8 mouse cellular contexts compared by ENCODE assay signal in the genomic region with DNA sequence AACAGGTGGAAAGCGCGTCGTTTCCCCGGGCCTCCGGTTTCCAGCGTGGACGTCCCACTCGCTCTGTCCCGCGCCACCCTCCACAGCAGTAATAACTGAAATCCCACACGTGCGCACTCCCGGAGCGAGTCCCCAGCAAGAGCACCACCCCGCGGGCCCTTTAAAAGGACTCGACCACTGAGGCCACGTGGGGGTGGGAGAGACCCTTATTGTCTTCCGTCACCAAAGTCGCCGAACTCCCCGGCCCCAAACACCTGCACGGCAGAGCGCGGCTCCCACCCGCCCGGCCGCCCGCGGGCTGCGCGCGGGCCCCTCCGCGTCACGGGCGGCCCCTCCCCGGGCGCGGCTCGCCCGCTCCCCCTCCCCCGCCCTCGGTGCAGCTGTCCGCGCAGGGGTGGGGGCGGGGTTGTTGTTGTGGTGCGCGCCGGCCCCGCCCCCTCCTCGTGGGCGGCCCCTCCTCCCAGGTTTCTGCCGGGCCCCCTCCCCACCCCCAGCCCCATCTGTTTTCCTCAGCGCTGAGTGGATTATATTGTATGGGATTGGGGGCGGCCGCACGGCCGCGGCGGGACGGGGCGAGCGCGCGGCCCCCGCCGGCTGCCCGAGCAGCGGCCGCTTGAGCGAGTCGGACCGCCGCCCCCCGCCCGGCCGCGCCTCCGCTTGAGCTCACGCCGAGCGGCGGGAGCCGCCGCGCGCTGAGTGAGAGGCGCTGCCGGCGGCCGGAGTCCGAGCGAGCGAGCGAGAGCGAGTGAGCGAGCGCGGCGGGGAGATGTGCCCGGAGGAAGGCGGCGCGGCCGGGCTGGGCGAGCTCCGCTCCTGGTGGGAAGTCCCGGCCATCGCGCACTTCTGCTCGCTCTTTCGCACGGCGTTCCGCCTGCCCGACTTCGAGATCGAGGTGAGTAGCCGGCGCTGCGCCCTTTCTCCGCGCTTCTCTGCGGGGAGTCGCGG. TPM values are rescaled to one million over a fixed set of nuclear protein-coding genes. Genes with fewer than 3 reads are reported as not detected.
DNase-seq lines count a peak whose midpoint lies in the region; ATAC-seq lines count a peak whose summit lies in the region.

Cecr2 (plus strand) TSS at position 554 of the 945 bp plus-strand sequence.

- no peaks in the 10 kb centered on the region for H3K4me1 ChIP-seq in heart, embryonic 12.5 days (replicated peaks)
- peaks cover 45% of the 10 kb centered on the region for H3K4me1 ChIP-seq in liver, embryonic 12.5 days
- peaks cover 5% of the 10 kb centered on the region; the same call in 1 of the 2 replicates for H3K4me1 ChIP-seq in neural tube, embryonic 11.5 days (ENCODE audit: control insufficient read depth, insufficient read depth, low read length)
- H3K4me1 ChIP-seq in stomach, embryonic 15.5 days: no peaks in the 10 kb centered on the region

- H3K36me3 ChIP-seq in heart, embryonic 12.5 days: no peaks in the 10 kb centered on the region
- H3K36me3 ChIP-seq in liver, embryonic 12.5 days: no peaks in the 10 kb centered on the region
- H3K36me3 ChIP-seq in neural tube, embryonic 11.5 days (ENCODE audit: control insufficient read depth, insufficient read depth, low read length): no peaks in the 10 kb centered on the region
- H3K36me3 ChIP-seq in stomach, embryonic 15.5 days: no peaks in the 10 kb centered on the region

- peak within 1 kb of the TSS; percentile 82 for H3K9ac ChIP-seq in heart, embryonic 12.5 days
- peak within 1 kb of the TSS; percentile 91 for H3K9ac ChIP-seq in liver, embryonic 12.5 days
- H3K9ac ChIP-seq in neural tube, embryonic 11.5 days (ENCODE audit: low read length): peak within 1 kb of the TSS; percentile 97
- H3K9ac ChIP-seq in stomach, embryonic 15.5 days: peak within 1 kb of the TSS; percentile 52

- 1% methylated on average over 87 of the region's 127 CpGs for WGBS in heart, embryonic 12.5 days
- under 1% methylated on average over 116 of the region's 127 CpGs for WGBS in liver, embryonic 12.5 days (ENCODE audit: insufficient replicate concordance)
- WGBS in neural tube, embryonic 11.5 days: under 1% methylated on average over 89 of the region's 127 CpGs
- WGBS in stomach, embryonic 15.5 days: under 1% methylated on average over 113 of the region's 127 CpGs

- H3K4me3 ChIP-seq in heart, embryonic 12.5 days: peak within 1 kb of the TSS; percentile 87
- peak within 1 kb of the TSS; percentile 83 for H3K4me3 ChIP-seq in liver, embryonic 12.5 days
- peak within 1 kb of the TSS; percentile 93 for H3K4me3 ChIP-seq in neural tube, embryonic 11.5 days (ENCODE audit: low read depth, low read length)
- H3K4me3 ChIP-seq in stomach, embryonic 15.5 days (replicated peaks): peak within 1 kb of the TSS; percentile 72

- peak within 1 kb of the TSS; percentile 95 for H3K4me2 ChIP-seq in heart, embryonic 12.5 days
- peak within 1 kb of the TSS; percentile 89 for H3K4me2 ChIP-seq in liver, embryonic 12.5 days
- H3K4me2 ChIP-seq in neural tube, embryonic 11.5 days (ENCODE audit: low read depth): peak within 1 kb of the TSS; percentile 78
- H3K4me2 ChIP-seq in stomach, embryonic 15.5 days: peak within 1 kb of the TSS; percentile 93

- peak; percentile 26 for DNase-seq in CD4-positive helper T cell, adult 2 months (ENCODE audit: low read depth, low spot score)
- DNase-seq in brain, embryonic 18.5 days (ENCODE audit: low read depth, low spot score): peak; percentile 52
- DNase-seq in kidney, postnatal 10 days: peak; percentile 89
- DNase-seq in neural tube, embryonic 11.5 days (ENCODE audit: low spot score): peak; percentile 90

- no peaks in the 10 kb centered on the region for H3K9me3 ChIP-seq in heart, embryonic 12.5 days (replicated peaks)
- no peaks in the 10 kb centered on the region for H3K9me3 ChIP-seq in liver, embryonic 12.5 days (replicated peaks)
- H3K9me3 ChIP-seq in neural tube, embryonic 11.5 days (ENCODE audit: control insufficient read depth, low read length): no peaks in the 10 kb centered on the region
- no peaks in the 10 kb centered on the region for H3K9me3 ChIP-seq in stomach, embryonic 15.5 days

- peak within 1 kb of the TSS; percentile 94 for H3K27ac ChIP-seq in heart, embryonic 12.5 days (ENCODE audit: poor library complexity, severe bottlenecking)
- H3K27ac ChIP-seq in liver, embryonic 12.5 days: peak within 1 kb of the TSS; percentile 95
- peak within 1 kb of the TSS; percentile 100 for H3K27ac ChIP-seq in neural tube, embryonic 11.5 days (ENCODE audit: low read depth, low read length)
- H3K27ac ChIP-seq in stomach, embryonic 15.5 days: peak within 1 kb of the TSS; percentile 88

- peaks cover 3% of the 10 kb centered on the region; the same call in 1 of the 2 replicates for H3K27me3 ChIP-seq in heart, embryonic 12.5 days (replicated peaks)
- no peaks in the 10 kb centered on the region for H3K27me3 ChIP-seq in liver, embryonic 12.5 days (replicated peaks)
- no peaks in the 10 kb centered on the region for H3K27me3 ChIP-seq in neural tube, embryonic 11.5 days (ENCODE audit: control insufficient read depth, insufficient read depth, low read length)
- no peaks in the 10 kb centered on the region for H3K27me3 ChIP-seq in stomach, embryonic 15.5 days (replicated peaks)

- ATAC-seq in erythroblast, adult 5-6 weeks (replicated peaks; ENCODE audit: low FRiP score, poor library complexity, severe bottlenecking): peak; percentile 67
- ATAC-seq in heart, embryonic 12.5 days (ENCODE audit: insufficient number of reproducible peaks, low FRiP score): peak; percentile 90
- peak; percentile 79 for ATAC-seq in liver, embryonic 12.5 days
- ATAC-seq in neural tube, embryonic 11.5 days (ENCODE audit: insufficient read depth, low FRiP score, low TSS enrichment): peak; percentile 88
- peak; percentile 82 for ATAC-seq in stomach, embryonic 15.5 days (ENCODE audit: insufficient read depth, low FRiP score, low read depth)

RNA-seq across cellular contexts. Expression of gene Cecr2, which starts in this region (rescaled TPM):
- 13.1 and 19.2 TPM in 2 replicates for total RNA-seq in erythroblast, adult 5-6 weeks (2015; ENCODE audit: low replicate concordance)
- 17.0 and 25.6 TPM in 2 replicates for total RNA-seq in erythroblast, adult 5-6 weeks (2017; ENCODE audit: low replicate concordance)
- 1.4 and 1.9 TPM in 2 replicates for polyA plus RNA-seq in heart, embryonic 12.5 days (2016; fragmentation: Nextera tagmentation; extraction: Ambion mirVana)
- polyA plus RNA-seq in liver, embryonic 12.5 days (2016; fragmentation: Nextera tagmentation; extraction: Ambion mirVana): 8.8 and 10.4 TPM in 2 replicates
- polyA plus RNA-seq in neural tube, embryonic 11.5 days (2014; fragmentation: Nextera tagmentation; extraction: Ambion mirVana): 18.2 and 20.7 TPM in 2 replicates
- 1.5 and 1.9 TPM in 2 replicates for polyA plus RNA-seq in stomach, embryonic 15.5 days (2015; fragmentation: Nextera tagmentation; extraction: Ambion mirVana)

Comparison
In these comparisons a context has a peak if more than half of its experiments do, and no peak if none do; other contexts are left out.
1. Peak in every context shown above with its lines: DNase-seq, ATAC-seq, H3K4me3 ChIP-seq and H3K27ac ChIP-seq.
2. DNase-seq: peak in every context shown above with its lines; median percentile 90 in neural tube, embryonic 11.5 days; 89 in kidney, postnatal 10 days; 52 in brain, embryonic 18.5 days; 26 in CD4-positive helper T cell, adult 2 months.